Mouse (Mus musculus): ENCODE measurements at regions not wholly inside any gene's neighbourhood (a gene's known extent, or its start where the extent isn't known, plus 50 kb on each side); places are given as distances from the start of the nearest gene placed in this dataset.
"Not testable (repeated sequence)": the region's sequence is repeated elsewhere in the genome, so short reads cannot be mapped to it uniquely, and the experiment has no call there.

DNA sequence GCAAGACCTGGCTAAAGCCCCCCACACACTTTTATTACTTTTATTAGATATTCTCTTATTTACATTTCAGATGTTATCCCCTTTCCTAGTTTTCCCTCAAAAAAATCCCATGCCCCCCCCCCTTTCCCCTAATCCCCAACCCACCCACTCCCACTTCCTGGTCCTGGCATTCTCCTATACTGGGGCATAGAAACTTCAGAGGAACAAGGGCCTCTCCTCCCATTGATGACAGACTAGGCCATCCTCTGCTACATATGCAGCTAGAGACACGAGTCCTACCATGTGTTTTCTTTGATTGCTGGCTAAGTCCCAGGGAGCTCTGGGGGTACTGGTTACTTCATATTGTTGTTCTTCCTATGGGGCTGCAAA is 116.8 kb downstream of the Rfpl4b start:
- in situ Hi-C loops (cut with MboI, MseI) = not testable (repeated sequence)

DNA sequence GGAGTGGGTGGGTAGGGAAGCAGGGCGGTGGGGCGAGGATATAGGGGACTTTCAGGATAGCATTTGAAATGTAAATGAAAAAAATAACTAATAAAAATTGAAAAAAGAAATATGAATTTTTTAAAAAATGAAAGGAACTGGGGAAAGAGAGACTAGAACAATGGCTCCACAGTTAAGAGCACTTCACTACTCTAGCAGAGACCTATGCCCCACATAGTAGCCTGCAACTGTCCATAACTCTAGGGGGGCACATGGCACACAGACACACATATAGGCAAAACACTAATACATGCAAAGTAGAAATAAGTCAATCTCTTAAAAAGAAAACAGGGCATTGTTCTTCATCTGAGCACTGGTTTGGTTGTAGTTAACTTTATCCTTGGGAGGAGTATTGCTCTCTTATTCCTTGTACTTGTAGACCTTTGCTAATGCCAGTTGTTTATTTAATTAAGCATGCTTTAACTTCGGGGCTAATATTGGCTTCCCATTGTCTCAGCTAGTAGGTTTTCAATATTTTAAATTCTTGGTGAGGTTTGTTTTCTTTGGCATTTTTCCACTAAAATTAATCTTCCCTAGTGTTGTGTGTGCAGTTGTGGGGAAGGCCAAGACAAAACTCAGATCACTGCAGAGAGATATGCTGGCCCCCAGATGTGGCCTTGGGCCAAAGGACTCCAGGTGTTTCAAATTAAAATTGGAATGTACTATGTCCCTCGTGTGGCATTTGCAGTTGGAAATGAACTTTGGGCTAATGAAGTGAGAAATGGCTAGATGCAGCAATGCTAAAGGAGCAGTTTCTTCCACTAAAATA is 117.4 kb downstream of the Rfpl4b start:
- in situ Hi-C loops (cut with MboI, MseI) = no loop called here

DNA sequence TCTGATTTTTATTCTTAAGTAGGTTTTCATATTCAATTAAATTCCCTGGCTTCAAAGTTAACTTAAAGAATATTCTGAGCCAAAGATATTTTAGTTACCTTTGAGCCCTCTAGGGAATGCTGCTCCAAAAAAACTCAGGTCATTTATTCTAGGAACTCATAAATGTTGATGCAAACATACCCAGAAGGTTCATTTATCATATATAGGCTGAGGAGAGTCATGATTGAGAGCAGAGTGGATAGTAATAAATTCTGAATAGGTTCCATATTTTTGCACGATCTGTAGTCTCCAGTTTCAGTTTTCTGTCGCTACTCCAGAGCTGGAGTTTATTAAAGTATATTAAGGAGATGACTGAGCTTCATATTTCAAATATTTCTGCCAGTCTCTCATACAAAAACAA is 144.1 kb downstream of the Rfpl4b start:
- in situ Hi-C loops (cut with MboI, MseI) = no loop called here

DNA sequence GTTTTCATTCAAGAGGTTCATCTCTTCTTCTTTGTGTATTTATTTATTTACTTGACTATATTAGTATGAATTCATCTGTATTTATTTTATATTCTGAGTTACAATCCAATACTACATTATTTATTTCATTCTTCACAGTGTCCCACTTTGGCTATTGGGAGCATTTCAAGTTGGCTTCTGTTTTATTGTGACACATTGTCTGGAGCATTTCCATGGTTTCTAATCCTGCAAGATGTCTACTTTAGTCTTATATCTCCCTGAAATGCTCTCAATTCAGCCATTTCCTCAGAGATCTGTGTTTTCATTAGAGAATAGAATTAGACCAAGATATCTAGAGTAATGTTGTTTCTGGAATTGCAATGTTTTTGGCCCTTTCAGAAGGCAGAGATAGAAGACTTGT is 153.0 kb downstream of the Rfpl4b start:
- in situ Hi-C loops (cut with MboI, MseI) = no loop called here

DNA sequence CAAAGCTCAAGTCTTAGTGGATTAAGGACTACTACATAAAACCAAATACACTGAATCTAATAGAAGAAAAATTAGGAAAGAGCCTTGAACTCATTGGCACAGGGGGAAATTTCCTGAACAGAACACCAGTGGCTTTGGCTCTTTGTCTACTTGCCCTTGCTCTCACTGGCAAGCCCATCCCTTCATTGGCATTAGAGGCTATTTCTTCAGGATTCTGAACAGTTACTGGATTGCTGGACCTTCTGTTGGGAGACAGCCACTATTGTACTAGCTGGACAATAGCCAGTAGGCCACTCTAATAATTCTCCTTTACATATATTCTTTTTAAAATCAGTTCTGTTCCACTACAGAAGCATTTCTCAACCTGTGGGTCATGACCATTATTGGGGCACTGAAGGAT is 153.7 kb downstream of the Rfpl4b start:
- in situ Hi-C loops (cut with MboI, MseI) = no loop called here

DNA sequence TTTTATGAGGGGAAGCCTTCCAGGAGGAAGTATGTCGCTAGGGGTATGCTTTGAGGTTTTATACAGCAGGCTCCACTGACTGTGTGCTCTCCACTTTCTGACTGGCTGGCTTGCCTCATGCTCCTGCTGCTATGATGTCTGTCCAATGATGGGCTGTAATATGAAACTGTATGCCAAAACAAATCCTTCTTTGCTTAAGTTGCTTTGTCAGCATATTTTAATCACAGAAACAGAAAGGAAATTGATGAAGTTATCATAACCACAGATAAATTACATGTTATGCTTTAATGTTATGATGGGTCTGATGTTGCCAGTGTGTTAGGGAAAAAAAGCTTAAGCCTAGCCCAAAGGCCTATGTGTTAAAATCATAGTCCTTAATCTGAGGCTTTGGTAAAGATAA is 185.9 kb downstream of the Rfpl4b start:
- in situ Hi-C loops (cut with MboI, MseI) = no loop called here

DNA sequence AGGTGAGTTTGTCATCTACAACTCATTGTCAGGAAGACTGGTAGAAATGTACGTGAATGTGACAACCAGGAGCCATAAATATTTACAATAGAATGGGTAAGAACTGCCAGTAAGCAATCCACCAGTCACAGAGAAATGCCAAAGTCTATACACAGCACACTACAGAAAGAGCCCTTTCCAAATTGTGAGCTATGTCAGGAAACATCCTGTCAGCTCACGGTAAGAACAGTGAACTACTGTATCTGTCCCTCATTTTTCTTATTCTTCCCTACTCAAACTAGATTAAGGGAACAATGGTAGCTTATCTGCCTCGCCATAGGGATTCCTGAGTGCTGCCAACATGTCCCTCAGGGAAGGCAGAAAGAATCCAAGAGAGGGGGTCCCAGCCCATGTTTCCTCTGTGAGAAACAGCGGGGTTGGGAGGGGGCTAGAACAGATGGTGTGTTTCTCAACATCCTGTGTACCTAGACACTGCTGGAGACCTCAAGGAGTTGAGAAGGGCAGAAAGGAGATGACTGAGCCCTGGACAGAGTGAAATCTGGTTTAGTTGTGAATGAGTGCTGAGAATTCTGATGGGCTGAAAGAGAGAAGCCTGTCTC is 191.6 kb downstream of the Rfpl4b start:
- in situ Hi-C loops (cut with MboI, MseI) = no loop called here

DNA sequence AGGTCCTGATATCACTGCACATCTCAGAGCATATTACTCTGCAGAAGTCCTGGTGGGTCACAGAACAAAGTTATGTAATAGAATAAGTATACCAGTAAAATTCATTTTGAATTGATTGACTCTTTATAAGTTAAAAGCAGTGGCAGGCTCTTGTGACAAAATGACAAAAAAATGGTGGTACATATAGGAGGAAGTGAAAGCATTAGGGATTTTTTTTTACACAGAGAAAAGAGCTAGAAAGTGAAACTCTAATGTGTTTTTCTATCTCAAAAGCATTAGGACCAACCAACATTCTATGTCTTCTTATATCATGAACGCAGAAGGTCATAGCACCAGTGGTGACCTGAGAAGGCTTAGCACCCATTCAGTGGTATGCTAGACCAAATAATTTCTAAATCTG is 198.2 kb downstream of the Rfpl4b start:
- in situ Hi-C loops (cut with MboI, MseI) = no loop called here

DNA sequence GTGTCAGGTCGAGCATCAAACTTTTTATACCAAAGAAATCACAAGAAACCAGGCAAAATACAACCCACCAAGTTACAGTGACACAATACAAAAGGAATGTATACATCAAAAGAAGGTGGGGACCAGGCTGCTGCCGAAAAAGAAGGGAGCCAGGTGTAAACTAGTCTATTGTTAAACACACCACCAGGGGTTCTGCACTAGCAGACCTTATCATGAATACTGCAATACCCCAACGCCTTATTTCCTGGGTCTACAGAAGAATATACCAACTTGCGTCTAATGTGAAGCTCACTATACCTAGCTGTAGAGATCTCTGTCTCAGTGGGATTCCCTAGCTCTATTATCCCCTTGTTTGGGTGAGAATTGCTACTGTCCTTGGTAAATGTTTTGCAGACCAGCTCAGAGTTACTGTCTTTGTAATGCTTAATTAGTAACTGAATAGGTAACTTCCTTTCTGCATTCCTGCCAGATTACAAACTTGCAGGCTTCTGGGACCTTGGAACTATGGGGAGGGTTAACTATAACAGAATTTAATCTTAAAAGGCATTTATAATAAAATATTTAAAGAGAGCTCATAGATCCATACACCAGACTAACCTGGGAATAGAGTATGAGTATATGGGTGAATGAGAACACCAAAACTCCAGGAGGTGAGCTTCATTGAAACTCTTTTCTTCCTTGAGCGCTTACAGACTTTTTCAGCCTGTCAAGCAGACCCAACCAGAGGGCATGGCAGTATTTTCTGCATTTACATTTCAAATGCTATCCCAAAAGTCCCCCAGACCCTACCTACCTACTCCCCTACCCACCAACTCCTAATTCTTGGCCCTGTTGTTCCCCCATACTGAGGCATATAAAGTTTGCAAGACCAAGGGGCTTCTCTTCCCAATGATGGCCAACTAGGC is 211.7 kb downstream of the Rfpl4b start:
- in situ Hi-C loops (cut with MboI, MseI) = no loop called here

DNA sequence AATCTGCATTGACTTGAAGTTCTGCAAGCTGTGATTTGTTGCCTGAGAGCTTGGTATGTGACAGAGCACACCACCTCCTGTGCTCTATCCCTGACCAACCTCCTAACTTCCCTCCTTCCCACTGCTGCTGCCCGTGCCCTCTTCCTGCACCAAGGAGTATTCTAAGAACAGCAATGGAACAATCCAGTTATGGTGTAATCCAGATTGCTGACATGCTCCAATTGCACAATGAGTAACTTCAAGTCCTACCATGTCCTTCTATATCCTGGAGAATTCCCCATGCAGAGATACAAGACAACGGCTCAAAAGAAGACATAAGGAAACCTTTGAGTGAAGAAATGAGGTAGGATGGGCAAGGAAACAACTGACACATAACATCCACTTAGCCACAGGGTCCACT is 235.5 kb downstream of the Rfpl4b start:
- in situ Hi-C loops (cut with MboI, MseI) = no loop called here

DNA sequence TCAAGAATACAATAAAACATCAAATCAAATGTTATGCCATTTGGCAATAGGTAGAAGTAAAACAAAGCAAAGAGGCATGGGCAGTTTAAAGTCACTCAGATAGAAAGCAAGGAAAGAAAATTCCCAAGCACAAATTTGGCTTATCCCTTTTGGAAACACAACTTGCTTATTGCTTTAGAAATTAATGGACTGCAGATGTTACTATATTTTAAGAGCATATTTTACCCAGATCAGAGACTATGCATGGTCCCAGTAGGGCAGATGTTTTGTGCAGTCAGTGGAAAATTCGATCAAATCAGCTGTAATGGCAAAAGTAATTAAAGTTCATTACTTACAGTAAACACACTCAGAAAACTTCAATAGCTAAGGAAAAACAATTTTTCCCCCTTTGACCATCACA is 245.9 kb downstream of the Rfpl4b start:
- in situ Hi-C loops (cut with MboI, MseI) = no loop called here

DNA sequence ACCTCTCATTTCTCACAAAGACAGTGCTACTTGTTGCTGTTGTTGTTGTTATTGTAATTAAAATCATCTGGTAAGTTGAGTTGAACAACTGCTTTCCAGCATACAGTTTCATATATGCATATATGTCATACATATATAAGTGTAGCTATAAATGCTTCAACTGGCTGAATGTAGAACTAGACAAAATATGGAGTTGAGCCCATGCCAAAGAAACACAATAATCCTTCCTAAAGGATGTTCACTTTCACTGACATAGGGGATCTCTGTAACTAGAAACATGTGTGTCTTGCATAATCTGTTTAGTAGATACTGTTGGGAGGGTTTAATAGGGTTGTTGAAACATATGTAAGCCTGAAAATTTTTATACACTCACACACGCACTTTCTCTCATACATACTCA is 247.9 kb downstream of the Rfpl4b start:
- in situ Hi-C loops (cut with MboI, MseI) = loop anchor here in 1 of 2 experiments (25.0 kb wide), 1 partner anchor 1511 kb away; no protein-coding TSS in a partner anchor

DNA sequence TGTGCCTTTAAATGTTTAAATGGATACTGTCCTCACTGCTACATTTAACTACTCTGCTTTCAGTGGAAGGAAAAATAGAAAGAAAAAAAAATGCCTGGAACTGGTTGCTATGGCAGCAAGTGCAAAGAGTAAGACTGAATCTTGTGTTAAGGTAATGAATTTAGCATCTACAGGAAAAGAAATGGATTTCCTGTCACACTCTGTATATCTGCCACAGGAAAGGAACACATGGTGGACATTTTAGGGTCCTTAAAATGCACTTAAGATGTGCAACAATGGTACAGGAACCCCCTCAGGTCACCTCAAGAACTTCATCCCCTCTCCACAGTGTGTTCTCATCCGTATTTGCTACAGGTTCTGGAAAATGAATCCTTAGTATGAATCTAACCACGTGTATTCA is 248.4 kb downstream of the Rfpl4b start:
- in situ Hi-C loops (cut with MboI, MseI) = loop anchor here in 1 of 2 experiments (25.0 kb wide), 1 partner anchor 1511 kb away; no protein-coding TSS in a partner anchor

DNA sequence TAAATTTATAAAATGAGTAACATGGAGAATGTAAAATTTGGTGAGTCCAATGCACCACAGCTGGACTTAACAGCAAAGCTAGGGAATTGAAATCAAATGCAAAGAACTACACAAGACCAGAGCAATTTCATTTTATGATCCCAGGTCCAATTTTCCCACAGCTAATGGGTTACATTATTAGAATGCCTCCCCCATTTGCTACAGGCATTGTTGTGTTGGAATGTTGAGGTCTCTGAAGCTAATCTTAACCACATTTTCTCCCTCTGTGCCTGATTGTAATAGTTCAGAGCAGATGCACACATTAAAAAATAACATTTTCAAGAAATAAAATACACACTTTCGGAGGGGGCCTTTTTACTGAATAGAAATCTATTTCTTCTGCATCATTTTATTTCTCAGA is 254.3 kb downstream of the Rfpl4b start:
- in situ Hi-C loops (cut with MboI, MseI) = loop anchor here in 1 of 2 experiments (10.0 to 25.0 kb wide), 2 partner anchors 722 to 1505 kb away; no protein-coding TSS in a partner anchor

DNA sequence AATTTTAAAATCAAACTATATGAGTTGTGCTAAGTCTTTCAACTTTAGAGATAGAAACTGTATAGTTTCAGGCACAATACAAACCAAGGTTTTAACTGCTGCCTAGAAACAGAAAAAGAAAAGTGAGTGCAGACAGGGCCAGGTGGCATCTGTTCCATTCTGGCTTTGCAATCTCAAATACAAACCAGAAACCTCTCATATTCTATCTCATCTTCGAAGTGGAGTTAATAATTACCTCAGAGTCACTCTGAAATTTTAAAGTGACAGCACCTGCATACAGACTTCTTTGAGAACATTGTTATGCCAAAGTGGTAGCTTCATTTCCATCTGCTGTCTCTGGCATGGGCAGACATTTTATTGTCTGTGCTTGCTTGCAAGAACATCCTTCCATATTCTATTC is 255.2 kb downstream of the Rfpl4b start:
- in situ Hi-C loops (cut with MboI, MseI) = loop anchor here in 1 of 2 experiments (10.0 to 25.0 kb wide), 2 partner anchors 722 to 1504 kb away; no protein-coding TSS in a partner anchor

DNA sequence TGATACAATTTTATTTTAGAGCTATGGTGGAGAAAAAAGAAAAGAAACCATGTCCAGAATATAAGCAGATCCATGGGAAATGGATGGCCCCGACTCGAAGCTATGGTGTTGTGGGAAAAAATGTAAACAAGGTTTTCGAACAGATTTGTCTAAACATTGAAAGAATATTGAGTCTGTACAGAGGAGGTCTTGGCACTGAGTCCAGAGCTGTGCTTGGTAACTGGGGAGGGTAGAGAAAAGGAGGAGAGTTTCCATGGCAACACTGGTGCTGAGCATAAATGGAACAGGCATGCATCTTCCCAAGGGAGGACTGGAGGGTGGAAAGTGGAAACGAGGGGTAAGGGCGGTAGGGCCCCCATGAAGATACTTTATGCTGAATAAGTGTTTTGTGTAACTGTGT is 266.5 kb downstream of the Rfpl4b start:
- in situ Hi-C loops (cut with MboI, MseI) = loop anchor here in 1 of 2 experiments (25.0 kb wide), 1 partner anchor 1493 kb away; no protein-coding TSS in a partner anchor

DNA sequence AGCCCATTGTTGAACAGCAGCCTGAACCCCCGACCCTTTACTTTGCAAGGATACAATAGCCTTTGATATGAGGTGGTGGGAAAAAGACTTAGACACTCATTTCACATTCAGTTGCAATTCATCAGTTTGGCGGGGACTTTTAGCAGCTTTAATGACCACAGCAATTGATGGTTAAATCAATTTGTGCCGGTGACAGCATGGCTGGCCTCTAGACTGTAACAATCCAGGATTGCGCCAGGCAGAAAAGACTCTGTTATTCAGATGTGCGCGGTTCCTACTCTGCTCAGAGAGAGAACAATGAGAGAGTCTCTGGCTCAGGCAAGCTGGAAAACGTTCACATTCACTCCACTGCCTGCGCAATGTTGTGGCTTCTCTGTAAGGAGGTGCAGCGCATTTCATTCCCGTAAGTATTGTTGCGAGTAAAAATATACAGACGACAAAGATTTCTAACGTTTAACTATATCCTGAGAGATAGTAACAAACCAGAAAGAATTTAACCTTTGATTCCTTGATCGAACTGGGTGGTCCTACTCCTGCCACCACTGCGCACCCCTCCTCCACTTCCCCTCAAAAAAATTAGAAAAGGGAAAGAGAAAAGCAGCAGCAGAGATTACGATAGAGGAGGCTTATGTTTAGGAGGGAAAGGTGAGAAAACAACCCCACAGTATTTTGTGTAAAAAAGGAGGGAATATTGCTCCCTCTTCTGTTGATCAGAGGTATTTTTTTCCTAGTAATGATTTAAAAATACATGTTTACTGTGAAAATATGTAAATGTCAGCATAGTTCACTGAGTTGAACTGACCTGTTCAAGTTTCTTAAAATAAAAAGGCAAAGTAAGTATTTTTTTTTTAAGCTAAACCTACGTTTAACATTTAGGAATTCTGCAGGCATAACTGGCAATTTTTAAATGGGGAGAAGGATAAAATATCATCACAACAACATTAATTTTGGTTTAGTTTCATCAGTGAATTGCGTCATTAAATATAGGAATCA is 267.6 kb downstream of the Rfpl4b start:
- in situ Hi-C loops (cut with MboI, MseI) = loop anchor here in 1 of 2 experiments (25.0 kb wide), 1 partner anchor 1492 kb away; no protein-coding TSS in a partner anchor

DNA sequence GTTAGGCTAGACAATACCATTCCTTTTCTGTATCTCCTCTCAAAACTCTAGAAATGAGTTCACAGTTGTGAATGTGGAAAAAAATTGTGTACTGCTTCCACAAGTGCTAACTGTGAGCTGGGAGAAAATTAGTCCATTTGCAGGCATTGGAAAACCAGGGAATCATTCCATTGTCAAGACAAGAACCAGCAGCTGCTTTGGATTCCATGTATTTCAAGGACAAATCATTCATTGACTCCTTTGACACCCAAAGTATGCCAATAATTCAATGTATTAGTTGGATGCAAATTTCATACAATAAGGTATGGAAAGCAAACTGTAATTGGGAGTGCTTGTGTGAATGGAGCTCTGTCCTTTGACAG is 268.3 kb downstream of the Rfpl4b start:
- in situ Hi-C loops (cut with MboI, MseI) = loop anchor here in 1 of 2 experiments (25.0 kb wide), 1 partner anchor 1491 kb away; no protein-coding TSS in a partner anchor

DNA sequence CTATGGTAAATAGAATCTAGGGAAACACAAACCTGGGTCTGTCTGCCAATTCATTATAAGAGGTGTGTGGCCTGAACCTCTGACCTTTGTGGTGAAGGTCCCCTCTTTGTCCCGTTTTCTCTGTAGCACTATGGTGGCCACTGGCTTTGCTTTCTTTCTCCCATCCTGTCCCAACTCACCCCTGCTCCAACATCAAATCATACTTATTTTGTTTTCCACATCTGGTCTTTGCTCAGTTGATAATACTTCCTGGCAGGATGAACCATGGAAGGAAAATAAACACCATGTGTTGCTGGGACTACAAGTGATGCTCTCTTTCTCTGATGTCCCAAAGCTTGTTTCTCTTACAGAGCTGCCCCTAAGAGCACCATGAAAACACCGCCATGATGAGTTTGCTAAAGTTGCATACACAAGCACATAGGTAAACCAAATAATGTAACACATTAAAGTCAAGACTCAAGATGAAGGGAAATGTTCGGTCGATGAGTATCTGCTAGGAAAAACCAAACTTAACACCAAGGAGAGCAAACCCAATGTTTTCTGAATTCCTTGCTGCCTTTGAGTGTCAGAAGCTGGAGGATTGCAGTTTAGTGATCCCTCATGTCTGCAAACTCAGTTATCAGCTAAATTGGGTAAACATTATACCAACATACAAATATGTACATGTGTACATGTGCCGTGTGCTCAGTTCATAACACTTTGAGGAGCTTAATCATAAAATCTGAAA is 269.1 kb downstream of the Rfpl4b start:
- in situ Hi-C loops (cut with MboI, MseI) = loop anchor here in 1 of 2 experiments (25.0 kb wide), 1 partner anchor 1490 kb away; no protein-coding TSS in a partner anchor

DNA sequence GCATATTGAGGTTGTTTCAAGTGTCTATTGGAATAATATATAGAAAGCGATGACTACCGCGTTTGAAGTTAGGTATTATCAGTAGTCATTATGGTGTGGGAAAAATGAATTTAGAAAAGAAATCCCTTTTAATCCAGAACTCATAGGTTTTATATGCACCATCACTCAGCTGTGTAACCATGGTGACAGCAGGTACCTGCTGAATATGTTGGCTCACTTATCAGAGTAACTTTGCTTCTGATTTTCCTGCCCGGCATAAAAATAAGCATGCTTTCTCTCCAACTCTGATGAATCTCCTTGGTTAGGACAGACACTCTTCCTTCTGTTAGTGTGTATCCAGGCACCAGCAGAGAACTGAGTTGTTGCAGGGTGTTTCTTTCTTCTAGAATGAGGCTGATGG is 281.5 kb downstream of the Rfpl4b start:
- in situ Hi-C loops (cut with MboI, MseI) = no loop called here
